22 mouse cellular contexts compared by ENCODE assay signal in genomic region chr17:88749646-88750045, GRCm38 (mm10). TPM values are rescaled to one million over a fixed set of nuclear protein-coding genes. Genes with fewer than 3 reads are reported as not detected.
DNase-seq lines count a peak whose midpoint lies in the region; ATAC-seq and TF ChIP-seq lines count a peak whose summit lies in the region.
"Had no signal": no experiment of that assay in that cellular context is flagged by ENCODE, and none has a peak within 500 bp of the region (broad histone marks: within the 10 kb centered on the region; RNA-seq: fewer than 3 reads in every experiment).

No protein-coding gene starts in this region.

- no peak for TF ChIP-seq CTCF in heart, adult 2 months (IDR thresholded peaks at IDR 0.05)

- no peaks in the 10 kb centered on the region for H3K9me3 ChIP-seq in heart, embryonic 16.5 days (replicated peaks; ENCODE audit: control insufficient read depth, low read length)
- H3K9me3 ChIP-seq in lung, embryonic 15.5 days, result no peaks in the 10 kb centered on the region
- H3K9me3 ChIP-seq in forebrain, embryonic 16.5 days (ENCODE audit: control insufficient read depth, low read length), result no peaks in the 10 kb centered on the region
- no peaks in the 10 kb centered on the region for H3K9me3 ChIP-seq in midbrain, embryonic 16.5 days (replicated peaks; ENCODE audit: control insufficient read depth, low read length, poor library complexity, severe bottlenecking)
- H3K9me3 ChIP-seq: stomach, embryonic 15.5 days had no signal

- no peak overlapping the region for H3K9ac ChIP-seq in heart, embryonic 16.5 days (ENCODE audit: low read length)
- H3K9ac ChIP-seq in heart, adult 2 months (ENCODE audit: low read depth, low read length), result no peak overlapping the region
- no peak overlapping the region for H3K9ac ChIP-seq in lung, embryonic 15.5 days
- H3K9ac ChIP-seq in forebrain, embryonic 16.5 days (replicated peaks; ENCODE audit: low read depth, low read length), result no peak overlapping the region
- no peak overlapping the region for H3K9ac ChIP-seq in midbrain, embryonic 16.5 days (ENCODE audit: low read depth, low read length)
- H3K9ac ChIP-seq: liver, embryonic 14.5 days; stomach, embryonic 15.5 days had no signal

- H3K4me3 ChIP-seq in heart, embryonic 16.5 days (ENCODE audit: low read length), result no peak overlapping the region
- H3K4me3 ChIP-seq in heart, adult 2 months, result no peak overlapping the region
- no peak overlapping the region for H3K4me3 ChIP-seq in lung, embryonic 15.5 days
- no peak overlapping the region for H3K4me3 ChIP-seq in forebrain, embryonic 16.5 days (replicated peaks; ENCODE audit: low read length)
- H3K4me3 ChIP-seq in midbrain, embryonic 16.5 days (ENCODE audit: low read depth, low read length), result no peak overlapping the region
- H3K4me3 ChIP-seq: megakaryocyte, embryonic 14.5 days; stomach, embryonic 15.5 days had no signal

- ATAC-seq in heart, embryonic 16.5 days (replicated peaks; ENCODE audit: extremely low read depth, insufficient read depth, low FRiP score), result no peak
- ATAC-seq in lung, embryonic 15.5 days (ENCODE audit: borderline replicate concordance, extremely low read depth, low FRiP score, low TSS enrichment), result no peak
- ATAC-seq in forebrain, embryonic 16.5 days, result no peak
- no peak for ATAC-seq in midbrain, embryonic 16.5 days
- ATAC-seq: CD4-positive, CD25-positive, alpha-beta regulatory T cell, adult 4 months; intestine, postnatal 0 days had no signal

- no peak for TF ChIP-seq EP300 in heart, adult 2 months (IDR thresholded peaks at IDR 0.05; ENCODE audit: insufficient read depth, low read depth, low read length)

- no peak for DNase-seq in heart, adult 2 months
- DNase-seq in lung, postnatal 25 days (ENCODE audit: low spot score), result no peak
- DNase-seq in B cell, adult 2 months, result no peak
- DNase-seq in ovary, postnatal 36 days (ENCODE audit: low spot score), result no peak
- DNase-seq: adrenal gland, postnatal 25 days; cerebellum, adult 8-10 months; gastrocnemius, postnatal 25 days; heart, postnatal 14 days; kidney, postnatal 10 days; layer of hippocampus, postnatal 36 days; right cerebral cortex, adult 18-20 months; spleen, adult 18-20 months; thymus, postnatal 25 days had no signal

- peak overlapping the region; percentile 6; the same call in 1 of the 2 replicates for H3K4me2 ChIP-seq in heart, embryonic 16.5 days (ENCODE audit: low read depth, low read length)
- peak overlapping the region; percentile 35; the same call in 1 of the 2 replicates for H3K4me2 ChIP-seq in lung, embryonic 15.5 days
- 0 out of 2 replicates have a peak overlapping the region, but pooled peaks have one; percentile 1 for H3K4me2 ChIP-seq in forebrain, embryonic 16.5 days (ENCODE audit: low read length)
- H3K4me2 ChIP-seq in midbrain, embryonic 16.5 days (ENCODE audit: low read length), result peak overlapping the region; percentile 38
- H3K4me2 ChIP-seq: stomach, embryonic 15.5 days had no signal

- TF ChIP-seq POLR2A in heart, adult 2 months (IDR thresholded peaks at IDR 0.05; ENCODE audit: insufficient read depth, low read depth, low read length), result no peak

- H3K4me1 ChIP-seq in heart, embryonic 16.5 days (ENCODE audit: control insufficient read depth, insufficient read depth, low read length), result no peaks in the 10 kb centered on the region; the same call in 1 of the 2 replicates
- H3K4me1 ChIP-seq in heart, adult 2 months (ENCODE audit: control insufficient read depth, insufficient read depth, low read length), result no peaks in the 10 kb centered on the region
- H3K4me1 ChIP-seq in lung, embryonic 15.5 days, result 0 out of 2 replicates have a peak, but pooled peaks cover 2% of the 10 kb centered on the region
- H3K4me1 ChIP-seq in forebrain, embryonic 16.5 days (replicated peaks; ENCODE audit: control insufficient read depth, insufficient read depth, low read length), result peaks cover 17% of the 10 kb centered on the region
- H3K4me1 ChIP-seq in midbrain, embryonic 16.5 days (ENCODE audit: control insufficient read depth, insufficient read depth, low read length), result peaks cover 14% of the 10 kb centered on the region
- H3K4me1 ChIP-seq: megakaryocyte, embryonic 14.5 days; stomach, embryonic 15.5 days had no signal

- H3K27ac ChIP-seq in heart, embryonic 16.5 days (ENCODE audit: low read length), result no peak overlapping the region
- H3K27ac ChIP-seq in heart, adult 2 months, result no peak overlapping the region
- no peak overlapping the region for H3K27ac ChIP-seq in lung, embryonic 15.5 days
- H3K27ac ChIP-seq in forebrain, embryonic 16.5 days (ENCODE audit: low read length), result no peak overlapping the region
- H3K27ac ChIP-seq in midbrain, embryonic 16.5 days (ENCODE audit: low read length), result no peak overlapping the region
- H3K27ac ChIP-seq: liver, embryonic 14.5 days; stomach, embryonic 15.5 days had no signal

- H3K79me2 ChIP-seq in heart, adult 2 months (replicated peaks; ENCODE audit: control insufficient read depth, insufficient read depth, low read length), result no peaks in the 10 kb centered on the region

- no peaks in the 10 kb centered on the region; the same call in 1 of the 2 replicates for H3K27me3 ChIP-seq in heart, embryonic 16.5 days (ENCODE audit: control insufficient read depth, insufficient read depth, low read length)
- H3K27me3 ChIP-seq in heart, adult 2 months (ENCODE audit: control insufficient read depth, insufficient read depth, low read length), result no peaks in the 10 kb centered on the region
- no peaks in the 10 kb centered on the region for H3K27me3 ChIP-seq in lung, embryonic 15.5 days
- peaks cover 6% of the 10 kb centered on the region; the same call in 1 of the 2 replicates for H3K27me3 ChIP-seq in forebrain, embryonic 16.5 days (replicated peaks; ENCODE audit: control insufficient read depth, insufficient read depth, low read length)
- no peaks in the 10 kb centered on the region for H3K27me3 ChIP-seq in midbrain, embryonic 16.5 days (ENCODE audit: control insufficient read depth, insufficient read depth, low read depth, low read length)
- H3K27me3 ChIP-seq: megakaryocyte, embryonic 14.5 days; stomach, embryonic 15.5 days had no signal

- 58% methylated on average over 8 of the region's 8 CpGs for WGBS in heart, embryonic 16.5 days
- 50% methylated on average over 8 of the region's 8 CpGs for WGBS in heart, adult 2 months
- 34% methylated on average over 8 of the region's 8 CpGs for WGBS in lung, embryonic 15.5 days
- 39% methylated on average over 8 of the region's 8 CpGs for WGBS in forebrain, embryonic 16.5 days
- WGBS in midbrain, embryonic 16.5 days, result 44% methylated on average over 8 of the region's 8 CpGs

- intact Hi-C loops in heart, adult 2 months (cut with DNase I), result no loop called here

- H3K36me3 ChIP-seq in heart, embryonic 16.5 days (ENCODE audit: control insufficient read depth, insufficient read depth), result no peaks in the 10 kb centered on the region
- H3K36me3 ChIP-seq in heart, adult 2 months (ENCODE audit: control insufficient read depth, insufficient read depth, low read length), result no peaks in the 10 kb centered on the region
- H3K36me3 ChIP-seq in lung, embryonic 15.5 days, result no peaks in the 10 kb centered on the region
- H3K36me3 ChIP-seq in forebrain, embryonic 16.5 days (ENCODE audit: control insufficient read depth, insufficient read depth), result no peaks in the 10 kb centered on the region
- no peaks in the 10 kb centered on the region for H3K36me3 ChIP-seq in midbrain, embryonic 16.5 days (ENCODE audit: control insufficient read depth, insufficient read depth, low read length)
- H3K36me3 ChIP-seq: stomach, embryonic 15.5 days had no signal

RNA-seq across cellular contexts. Expression of gene Lhcgr, which starts 42.1 kb away (rescaled TPM):
- polyA plus RNA-seq in heart, embryonic 16.5 days (2015; fragmentation: Nextera tagmentation; extraction: Ambion mirVana), result not detected in 2 replicates
- total RNA-seq in heart, adult 2 months (2021), result not detected
- 0.03 and 0.06 TPM in 2 replicates for polyA plus RNA-seq in heart, adult 2 months (2012; rRNA removed)
- polyA plus RNA-seq in lung, embryonic 15.5 days (2015; fragmentation: Nextera tagmentation; extraction: Ambion mirVana), result 0.17 and 0.31 TPM in 2 replicates
- polyA plus RNA-seq in forebrain, embryonic 16.5 days (2015; fragmentation: Nextera tagmentation; extraction: Ambion mirVana), result 1.6 and 3.2 TPM in 2 replicates
- 0.52 and 1.7 TPM in 2 replicates for polyA plus RNA-seq in midbrain, embryonic 16.5 days (2015; fragmentation: Nextera tagmentation; extraction: Ambion mirVana)
- total RNA-seq: adrenal gland, postnatal 25 days; gastrocnemius, postnatal 25 days had no signal
- polyA plus RNA-seq: CD4-positive, CD25-positive, alpha-beta regulatory T cell, adult 4 months; intestine, postnatal 0 days; liver, embryonic 14.5 days; stomach, embryonic 15.5 days had no signal
